Mouse (Mus musculus) olfactory bulb, adult 2 months (tissue): ENCODE results near the gene Gm20605.
"Not testable (repeated sequence)": the region's sequence is repeated elsewhere in the genome, so short reads cannot be mapped to it uniquely, and the experiment has no call there.

ENCODE experiments used
- CTCF ChIP-seq: fragments of 200-500 bp; IDR thresholded peaks from 2 replicates; pipeline ENCODE4 v1.5.1; 2012; ENCODE audit warnings: low read depth, mild to moderate bottlenecking, low read length, moderate library complexity; ENCODE audit not compliant: insufficient read depth
- POLR2A ChIP-seq: fragments of 200-500 bp; IDR thresholded peaks from 2 replicates; pipeline ENCODE4 v1.6.1; 2012; ENCODE audit warnings: mild to moderate bottlenecking, low read depth, low read length, moderate library complexity; ENCODE audit not compliant: insufficient read depth

GRCm38 (mm10) chr5:137614921-137615320, 14.1 kb upstream of the Gm20605 start:
- TF ChIP-seq POLR2A, CTCF: not testable (repeated sequence)
